Mouse (Mus musculus) stomach, postnatal 0 days (tissue): ENCODE measurements around the gene Lbp. TPM values are rescaled to one million over a fixed set of nuclear protein-coding genes. Genes with fewer than 3 reads are reported as not detected.

Source experiments
- ATAC-seq: fragments of 200-750 bp; cut with Nextera tagmentation; 2 replicates; pipeline ENCODE4 v1.8.0; 2017; ENCODE audit not compliant: low FRiP score, low TSS enrichment
- DNase-seq: peaks from one replicate; pipeline ENCODE4 v3.0.0-alpha.2; 2016; ENCODE audit warnings: low spot score
- H3K27ac ChIP-seq: fragments of 300-500 bp; sonication (generic); replicated peaks from 2 replicates; pipeline ENCODE4 v1.5.1; 2014; ENCODE audit warnings: mild to moderate bottlenecking, control low read depth
- H3K27me3 ChIP-seq: fragments of 300-500 bp; sonication (generic); 2 replicates; pipeline ENCODE4 v1.6.1; 2014; ENCODE audit warnings: low read length; ENCODE audit not compliant: control insufficient read depth, insufficient read depth
- H3K36me3 ChIP-seq: fragments of 300-500 bp; sonication (generic); 2 replicates; pipeline ENCODE4 v1.6.1; 2014; ENCODE audit warnings: low read length, mixed read lengths; ENCODE audit not compliant: control insufficient read depth, insufficient read depth
- H3K4me1 ChIP-seq: fragments of 300-500 bp; sonication (generic); replicated peaks from 2 replicates; pipeline ENCODE4 v1.6.1; 2014; ENCODE audit warnings: antibody characterized with exemption; ENCODE audit not compliant: control insufficient read depth, insufficient read depth
- H3K4me2 ChIP-seq: fragments of 300-500 bp; sonication (generic); replicated peaks from 2 replicates; pipeline ENCODE4 v1.6.1; 2014; ENCODE audit warnings: low read depth, mild to moderate bottlenecking, control low read depth, moderate library complexity
- H3K4me3 ChIP-seq: fragments of 300-500 bp; sonication (generic); 2 replicates; pipeline ENCODE4 v1.5.1; 2014; ENCODE audit warnings: low read depth, low read length, control low read depth
- H3K9ac ChIP-seq: fragments of 300-500 bp; sonication (generic); 2 replicates; pipeline ENCODE4 v1.6.1; 2014; ENCODE audit warnings: mild to moderate bottlenecking, low read length, control low read depth, mixed read lengths
- H3K9me3 ChIP-seq: fragments of 300-500 bp; sonication (generic); 2 replicates; pipeline ENCODE4 v1.6.1; 2016; ENCODE audit warnings: low read length; ENCODE audit not compliant: control insufficient read depth
- CTCF ChIP-seq: IDR thresholded peaks from 2 replicates; pipeline ENCODE4 v1.5.1; 2016; ENCODE audit warnings: antibody characterized with exemption, low read depth, mild to moderate bottlenecking, moderate library complexity
- EP300 ChIP-seq: optimal IDR thresholded peaks from 2 replicates; pipeline ENCODE3; 2016; ENCODE audit warnings: antibody characterized with exemption
- WGBS: fragments of 180-500 bp; shearing (Covaris S2); extraction: QIAGEN DNeasy Blood & Tissue Kit; methylation state at CpG from one replicate; pipeline ENCODE4 v1.1.7; 2014; 5-methylcytosine and 5-hydroxymethylcytosine counted together
- polyA plus RNA-seq: library from polyadenylated mRNA; unstranded; fragments of >200 nt; fragmentation: Nextera tagmentation; extraction: Ambion mirVana; gene quantifications from 2 replicates; pipeline ENCODE4 v1.2.1, GENCODE M21; 2015

Lbp gene
- polyA plus RNA-seq, 1 experiment from 2014 or later: 3.4 TPM

- TF ChIP-seq EP300 (no peak), CTCF (no peak)
- DNase-seq: no peak
- WGBS: 81% methylated on average over 1 of the region's 1 CpGs
These were observed 6.8 kb downstream of the Lbp start for GRCm38 (mm10) chr2:158313089-158313488.

GRCm38 (mm10) chr2:158316371-158316770 lies 10.1 kb downstream of the Lbp start:
- no peak overlapping the region for H3K4me3 ChIP-seq
- no peaks in the 10 kb centered on the region for H3K4me1 ChIP-seq
- no peak overlapping the region for H3K9ac ChIP-seq
- TF ChIP-seq EP300 (no peak), CTCF (peak; percentile 47)
- ATAC-seq (no peak), DNase-seq (no peak)
- no peaks in the 10 kb centered on the region for H3K9me3 ChIP-seq
- H3K27ac ChIP-seq: no peak overlapping the region
- H3K27me3 ChIP-seq: no peaks in the 10 kb centered on the region
- H3K4me2 ChIP-seq: no peak overlapping the region
- 64% methylated on average over 8 of the region's 8 CpGs for WGBS
- no peaks in the 10 kb centered on the region for H3K36me3 ChIP-seq

More at GRCm38 (mm10) chr2:158313089-158313488, 6.8 kb downstream of the Lbp start:
- no peaks in the 10 kb centered on the region for H3K36me3 ChIP-seq
- H3K27ac ChIP-seq: no peak overlapping the region
- no peak overlapping the region for H3K4me3 ChIP-seq
- H3K9me3 ChIP-seq: no peaks in the 10 kb centered on the region
- ATAC-seq: no peak
- H3K4me2 ChIP-seq: no peak overlapping the region
- no peak overlapping the region for H3K9ac ChIP-seq
- H3K27me3 ChIP-seq: no peaks in the 10 kb centered on the region
- H3K4me1 ChIP-seq: no peaks in the 10 kb centered on the region

DNA sequence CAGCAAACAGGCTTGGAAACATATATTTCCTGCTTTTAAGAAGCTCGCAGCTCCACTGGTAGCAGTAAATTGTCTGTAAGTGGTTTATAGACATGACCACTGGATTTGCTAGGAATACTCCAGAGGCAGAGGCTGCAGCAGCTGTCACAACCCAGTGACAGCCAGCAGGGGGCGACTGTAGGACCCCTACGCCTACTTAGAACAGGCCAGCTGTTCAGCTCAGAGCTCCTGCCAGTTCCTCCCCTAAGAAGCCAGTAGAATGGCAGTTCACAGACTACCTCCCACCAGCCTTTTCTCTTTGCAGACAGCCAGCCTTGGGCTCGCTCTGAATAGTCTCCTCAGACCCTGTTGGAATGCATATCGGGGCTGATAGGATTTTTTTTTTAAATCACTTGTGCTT lies 10.7 kb downstream of the Lbp start:
- no peaks in the 10 kb centered on the region for H3K4me1 ChIP-seq
- ATAC-seq (0 out of 2 replicates have a peak, but pooled peaks have one; percentile 64), DNase-seq (peak; percentile 74)
- H3K27ac ChIP-seq: no peak overlapping the region
- no peaks in the 10 kb centered on the region for H3K27me3 ChIP-seq
- H3K4me3 ChIP-seq: no peak overlapping the region
- no peak overlapping the region for H3K4me2 ChIP-seq
- H3K36me3 ChIP-seq: no peaks in the 10 kb centered on the region
- H3K9ac ChIP-seq: no peak overlapping the region
- TF ChIP-seq CTCF (peak; percentile 77), EP300 (no peak)
- 18% methylated on average over 5 of the region's 5 CpGs for WGBS
- no peaks in the 10 kb centered on the region for H3K9me3 ChIP-seq

DNA sequence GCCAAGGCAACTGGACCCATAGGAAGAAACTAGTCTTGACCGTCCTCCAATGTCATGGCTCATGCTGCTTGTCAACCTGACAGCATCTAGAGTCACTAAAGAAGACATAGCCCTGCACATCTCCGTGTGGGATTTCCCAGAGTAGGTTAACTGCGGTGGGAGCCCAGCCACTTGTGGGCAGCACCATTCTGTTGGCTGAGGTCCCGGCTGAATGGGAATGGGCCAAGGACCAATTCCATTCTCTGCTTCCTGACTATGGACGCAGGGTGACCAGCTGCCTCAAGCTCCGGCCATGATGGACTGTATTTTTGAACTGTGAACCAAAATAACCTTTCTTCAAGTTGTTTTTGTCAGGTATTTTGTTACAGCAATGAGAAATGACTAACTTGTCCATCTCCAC lies 15.3 kb downstream of the Lbp start:
- H3K4me1 ChIP-seq: no peaks in the 10 kb centered on the region
- WGBS: 91% methylated on average over 6 of the region's 6 CpGs
- no peak overlapping the region for H3K27ac ChIP-seq
- no peaks in the 10 kb centered on the region for H3K9me3 ChIP-seq
- H3K9ac ChIP-seq: no peak overlapping the region
- ATAC-seq (no peak), DNase-seq (no peak)
- H3K4me3 ChIP-seq: no peak overlapping the region
- no peak overlapping the region for H3K4me2 ChIP-seq
- no peaks in the 10 kb centered on the region for H3K36me3 ChIP-seq
- TF ChIP-seq CTCF: no peak
- no peak for TF ChIP-seq EP300
- no peaks in the 10 kb centered on the region for H3K27me3 ChIP-seq

- Histone ChIP-seq H3K27me3 (no peaks in the 10 kb centered on the region), H3K9me3 (no peaks in the 10 kb centered on the region), H3K4me2 (no peak overlapping the region), H3K4me1 (no peaks in the 10 kb centered on the region), H3K4me3 (no peak overlapping the region), H3K27ac (no peak overlapping the region), H3K9ac (no peak overlapping the region), H3K36me3 (no peaks in the 10 kb centered on the region)
- no peak for TF ChIP-seq EP300
- TF ChIP-seq CTCF: no peak
- WGBS: 49% methylated on average over 3 of the region's 3 CpGs
- ATAC-seq (no peak; the same call in 1 of the 2 replicates), DNase-seq (no peak)
These were observed 16.6 kb downstream of the Lbp start for GRCm38 (mm10) chr2:158322845-158323244.

GRCm38 (mm10) chr2:158324531-158325190 lies 18.4 kb downstream of the Lbp start:
- Histone ChIP-seq H3K4me1 (no peaks in the 10 kb centered on the region), H3K27me3 (no peaks in the 10 kb centered on the region), H3K9ac (no peak overlapping the region), H3K27ac (no peak overlapping the region), H3K4me2 (no peak overlapping the region), H3K9me3 (no peaks in the 10 kb centered on the region), H3K4me3 (no peak overlapping the region), H3K36me3 (no peaks in the 10 kb centered on the region)
- DNase-seq (no peak), ATAC-seq (no peak)
- 57% methylated on average over 10 of the region's 10 CpGs for WGBS
- no peak for TF ChIP-seq CTCF
- TF ChIP-seq EP300: no peak
